Mouse (Mus musculus) adrenal gland, adult (tissue): Measurements from ENCODE around the gene Anapc11.

ENCODE experiments used
- DNase-seq, 2 experiments: peaks; one replicate each; pipeline ENCODE4 v3.0.0; 2022 to 2023; ENCODE audit warnings: low spot score in 1 of 2; ENCODE audit not compliant: inconsistent age in 2 of 2

The Anapc11 gene

GRCm38 (mm10) chr11:120647047-120647830 lies 49.0 kb downstream of the Anapc11 start:
- no peak for DNase-seq

- peak in 1 of 2 experiments; percentile 63 for DNase-seq
These were observed 49.8 kb downstream of the Anapc11 start, which contains the start of gene Myadml2 for GRCm38 (mm10) chr11:120648001-120648476. Myadml2 (minus strand) TSS chr11:120648158.

DNA sequence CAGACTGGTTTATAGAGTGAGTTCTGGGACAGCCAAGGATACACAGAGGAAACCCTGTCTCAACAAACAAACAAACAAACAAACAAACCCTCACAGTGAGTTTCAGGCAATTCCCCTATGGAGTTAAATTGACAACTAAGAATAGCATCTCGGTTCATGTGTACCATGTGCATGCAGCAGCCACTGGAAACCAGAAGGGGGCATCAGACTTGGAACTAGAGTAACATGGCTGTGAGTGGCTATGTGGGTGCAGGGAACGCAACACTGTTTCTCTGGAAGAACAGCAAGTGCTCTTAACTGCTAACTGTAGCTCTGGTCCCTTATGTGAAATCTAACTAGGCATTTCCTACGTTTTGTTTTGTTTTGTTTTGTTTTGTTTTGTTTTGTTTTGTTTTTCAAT lies 53.7 kb downstream of the Anapc11 start:
- no peak for DNase-seq

DNA sequence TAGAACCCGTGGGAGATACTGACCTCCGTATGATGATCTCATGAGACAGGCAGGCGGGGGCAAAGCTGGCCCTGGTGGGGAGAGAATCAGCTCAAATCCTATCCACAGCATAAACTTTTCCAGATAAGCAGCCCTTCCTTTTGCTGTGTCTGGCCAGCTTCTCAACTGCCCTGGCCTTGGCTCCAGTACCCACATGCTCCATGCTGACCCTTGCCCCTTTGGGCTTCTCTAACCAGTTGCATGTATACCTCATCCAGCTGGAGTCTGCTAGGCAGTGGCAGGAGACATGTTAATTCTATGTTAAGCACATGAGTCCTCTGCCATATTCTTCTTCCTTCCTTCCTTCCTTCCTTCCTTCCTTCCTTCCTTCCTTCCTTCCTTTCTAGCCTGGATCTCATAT lies 56.5 kb downstream of the Anapc11 start:
- DNase-seq: no peak

DNA sequence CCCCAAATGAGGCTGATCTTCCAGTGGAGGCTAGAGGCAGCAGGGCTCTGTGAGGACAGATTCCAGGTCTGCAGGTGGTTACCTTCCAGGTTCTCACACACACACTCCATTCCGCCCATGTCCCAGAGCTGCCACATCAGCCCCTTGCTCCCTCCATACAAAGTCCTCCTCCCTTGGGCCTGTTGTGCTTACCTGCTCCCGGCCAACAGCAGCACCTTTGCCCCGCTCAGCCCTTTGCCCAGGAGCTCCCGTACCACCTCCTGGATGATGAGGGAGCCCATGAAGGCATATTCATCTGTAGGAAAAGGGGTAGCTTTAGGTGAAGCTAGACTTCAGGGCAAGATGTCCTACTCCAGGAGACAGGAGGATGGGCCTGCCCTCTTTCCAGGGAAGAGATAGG lies 59.1 kb downstream of the Anapc11 start:
- no peak for DNase-seq
